Mouse (Mus musculus) forebrain, embryonic 12.5 days (tissue): ENCODE measurements around the gene Trim71. TPM values are rescaled to one million over a fixed set of nuclear protein-coding genes. Genes with fewer than 3 reads are reported as not detected.

Experiments
- ATAC-seq: fragments of 200-750 bp; cut with Nextera tagmentation; 2 replicates; pipeline ENCODE4 v1.8.0; 2017; ENCODE audit warnings: moderate TSS enrichment; ENCODE audit not compliant: low FRiP score
- H3K27ac ChIP-seq: fragments of 300-500 bp; sonication (generic); 2 replicates; pipeline ENCODE4 v1.5.1; 2016; ENCODE audit warnings: mild to moderate bottlenecking
- H3K27me3 ChIP-seq: fragments of 300-500 bp; sonication (generic); 2 replicates; pipeline ENCODE4 v1.6.1; 2016; ENCODE audit warnings: mild to moderate bottlenecking
- H3K36me3 ChIP-seq: fragments of 300-500 bp; sonication (generic); replicated peaks from 2 replicates; pipeline ENCODE4 v1.6.1; 2016; ENCODE audit warnings: mild to moderate bottlenecking
- H3K4me1 ChIP-seq: fragments of 300-500 bp; sonication (generic); 2 replicates; pipeline ENCODE4 v1.6.1; 2016
- H3K4me2 ChIP-seq: fragments of 300-500 bp; sonication (generic); 2 replicates; pipeline ENCODE4 v1.6.1; 2016; ENCODE audit warnings: mild to moderate bottlenecking, moderate library complexity
- H3K4me3 ChIP-seq: fragments of 300-500 bp; sonication (generic); replicated peaks from 2 replicates; pipeline ENCODE4 v1.5.1; 2016; ENCODE audit warnings: mild to moderate bottlenecking
- H3K9ac ChIP-seq: fragments of 300-500 bp; sonication (generic); 2 replicates; pipeline ENCODE4 v1.6.1; 2016; ENCODE audit warnings: mild to moderate bottlenecking
- H3K9me3 ChIP-seq: fragments of 300-500 bp; sonication (generic); 2 replicates; pipeline ENCODE4 v1.6.1; 2016
- WGBS: fragments of 180-500 bp; shearing (Covaris S2); methylation state at CpG from one replicate; pipeline ENCODE4 v1.1.7; 2016; 5-methylcytosine and 5-hydroxymethylcytosine counted together
- polyA plus RNA-seq: library from polyadenylated mRNA; unstranded; fragments of >200 nt; fragmentation: Nextera tagmentation; extraction: Ambion mirVana; gene quantifications from 2 replicates; pipeline ENCODE4 v1.2.1, GENCODE M21; 2016

The Trim71 gene
- polyA plus RNA-seq, 1 experiment from 2014 or later, result 0.52 TPM

DNA sequence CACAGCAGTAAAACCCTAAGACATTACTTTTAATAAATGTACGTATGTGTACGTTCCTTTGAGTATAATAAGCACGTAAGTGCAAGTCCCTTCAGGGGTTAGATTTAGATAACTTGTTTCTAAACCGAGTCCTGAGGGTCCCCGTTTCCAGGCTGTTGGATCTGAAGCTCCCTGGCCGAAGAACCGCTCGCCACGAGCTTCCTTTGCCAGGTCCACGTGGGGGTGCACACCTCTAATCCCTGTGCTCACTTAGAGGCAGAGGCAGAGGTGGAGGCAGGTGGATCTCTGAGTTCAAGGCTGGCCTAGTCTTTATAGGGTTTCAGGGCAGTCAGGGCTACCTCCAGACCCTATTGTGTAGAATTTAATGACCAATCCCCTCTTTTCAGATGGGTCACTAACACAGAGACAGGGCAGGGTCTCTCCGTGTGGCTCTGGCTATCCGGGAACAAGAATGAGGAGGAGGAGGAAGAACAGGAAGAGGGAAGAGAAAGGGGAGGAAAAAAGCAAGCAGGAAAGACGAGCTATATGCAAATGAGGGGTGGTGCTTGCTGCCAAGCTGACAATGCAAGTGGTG is 46.2 kb downstream of the Trim71 start:
- peaks cover 15% of the 10 kb centered on the region for H3K9me3 ChIP-seq
- no peak overlapping the region for H3K9ac ChIP-seq
- no peak for ATAC-seq
- WGBS, result 84% methylated on average over 13 of the region's 13 CpGs
- H3K4me1 ChIP-seq, result no peaks in the 10 kb centered on the region
- H3K27me3 ChIP-seq, result no peaks in the 10 kb centered on the region
- H3K4me3 ChIP-seq, result no peak overlapping the region
- H3K4me2 ChIP-seq, result no peak overlapping the region
- H3K27ac ChIP-seq, result no peak overlapping the region
- H3K36me3 ChIP-seq, result peaks cover 12% of the 10 kb centered on the region

DNA sequence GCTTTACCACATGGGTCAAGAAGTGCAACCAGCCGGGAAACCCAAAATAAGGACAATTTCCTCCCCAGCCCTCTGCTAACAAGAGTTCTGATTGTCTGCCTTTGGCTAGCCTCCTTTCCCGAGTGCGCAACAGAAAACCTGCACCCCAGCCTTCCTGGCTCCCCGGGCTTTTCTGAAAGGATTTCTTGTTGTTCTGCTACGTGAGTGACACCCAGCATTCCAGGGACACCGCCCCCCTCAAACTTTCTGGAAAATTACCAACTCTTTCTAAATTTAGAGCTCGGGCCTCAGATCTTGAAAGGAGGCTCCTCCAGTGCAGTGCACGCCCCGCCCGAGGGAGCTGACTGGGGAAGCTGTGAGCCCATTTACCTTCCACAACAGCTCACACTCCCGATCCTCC is 48.8 kb downstream of the Trim71 start, which contains the start of gene C130032M10Rik:
Gene C130032M10Rik (plus strand): TSS at position 334 of the 400 bp plus-strand sequence.
- no peak for ATAC-seq
- 88% methylated on average over 11 of the region's 11 CpGs for WGBS
- Histone ChIP-seq H3K36me3 (peaks cover 27% of the 10 kb centered on the region), H3K27ac (no peak within 1 kb of the TSS), H3K9me3 (peaks cover 21% of the 10 kb centered on the region), H3K27me3 (no peaks in the 10 kb centered on the region), H3K4me3 (no peak within 1 kb of the TSS), H3K9ac (no peak within 1 kb of the TSS), H3K4me1 (no peaks in the 10 kb centered on the region), H3K4me2 (no peak within 1 kb of the TSS)

DNA sequence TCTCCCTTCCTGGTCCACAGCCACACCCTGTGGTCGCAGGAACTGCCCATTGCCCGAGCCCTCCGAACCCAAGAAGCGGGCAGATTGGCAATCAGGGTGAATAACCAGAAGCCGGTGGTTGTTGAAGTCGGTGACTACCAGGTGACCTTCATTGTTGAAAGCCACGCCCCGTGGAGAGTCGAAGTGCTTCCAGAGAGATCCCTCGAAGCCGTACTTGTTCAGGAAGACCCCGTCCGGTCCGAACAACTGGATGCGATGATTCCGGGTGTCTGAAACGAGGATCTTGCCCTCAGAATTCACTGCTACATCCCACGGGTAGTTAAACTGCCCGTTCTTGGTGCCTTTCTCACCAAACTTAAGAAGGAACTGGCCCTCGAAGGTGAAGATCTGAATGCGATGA is 51.3 kb downstream of the Trim71 start:
- H3K9me3 ChIP-seq, result peaks cover 21% of the 10 kb centered on the region

DNA sequence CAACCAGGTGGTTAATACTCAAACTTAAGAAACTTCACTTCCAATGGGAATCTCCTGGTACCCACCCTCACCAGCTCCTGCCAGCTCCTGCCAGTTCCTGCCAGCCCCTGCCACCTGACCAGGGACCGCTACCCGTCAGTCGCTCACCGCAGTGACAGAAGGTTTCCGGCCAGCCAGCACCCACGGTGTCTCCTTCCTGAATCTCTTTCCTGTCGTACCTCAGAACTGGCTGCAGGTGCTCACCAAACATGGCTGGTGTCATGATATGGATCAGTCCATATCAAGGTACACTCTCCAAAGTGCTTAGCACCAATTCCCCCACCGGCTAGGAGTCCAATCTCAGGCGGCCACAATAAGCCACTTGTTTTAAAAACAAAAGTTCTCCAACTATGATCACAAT is 54.4 kb downstream of the Trim71 start:
- Histone ChIP-seq H3K27ac (no peak overlapping the region), H3K4me1 (no peaks in the 10 kb centered on the region), H3K36me3 (peaks cover 29% of the 10 kb centered on the region), H3K27me3 (no peaks in the 10 kb centered on the region), H3K9ac (no peak overlapping the region), H3K4me2 (no peak overlapping the region), H3K4me3 (no peak overlapping the region), H3K9me3 (peaks cover 21% of the 10 kb centered on the region)
- 94% methylated on average over 9 of the region's 9 CpGs for WGBS
- ATAC-seq, result no peak

More for the DNA sequence above, 51.3 kb downstream of the Trim71 start:
- no peaks in the 10 kb centered on the region for H3K27me3 ChIP-seq
- no peaks in the 10 kb centered on the region for H3K4me1 ChIP-seq
- H3K36me3 ChIP-seq, result peaks cover 29% of the 10 kb centered on the region
- H3K4me3 ChIP-seq, result no peak overlapping the region
- H3K9ac ChIP-seq, result no peak overlapping the region
- 98% methylated on average over 21 of the region's 21 CpGs for WGBS
- no peak overlapping the region for H3K27ac ChIP-seq
- no peak overlapping the region for H3K4me2 ChIP-seq
- no peak for ATAC-seq

DNA sequence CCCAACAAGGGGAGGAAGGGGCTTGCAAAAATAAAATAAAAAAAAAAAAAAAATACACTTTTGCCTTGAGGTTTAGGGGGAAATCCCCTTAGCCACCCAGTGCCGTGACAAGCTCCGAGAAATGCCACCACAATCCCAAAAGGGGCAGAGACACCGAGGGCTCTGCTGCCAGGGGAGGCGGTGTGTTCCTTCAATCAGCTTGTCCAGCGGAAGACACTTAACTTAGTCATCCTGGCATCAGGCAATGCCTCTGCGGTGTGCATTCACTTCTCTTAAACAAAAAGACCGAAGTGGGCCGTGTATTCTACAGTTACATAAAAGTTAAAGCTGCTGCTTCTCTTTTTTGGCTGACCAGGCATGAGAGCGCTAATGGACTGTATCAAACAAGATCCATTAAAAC is 56.7 kb downstream of the Trim71 start:
- Histone ChIP-seq H3K9me3 (peaks cover under 1% of the 10 kb centered on the region; the same call in 1 of the 2 replicates), H3K36me3 (peaks cover 11% of the 10 kb centered on the region), H3K4me3 (no peak overlapping the region), H3K4me1 (no peaks in the 10 kb centered on the region), H3K27me3 (no peaks in the 10 kb centered on the region), H3K4me2 (no peak overlapping the region), H3K27ac (no peak overlapping the region), H3K9ac (no peak overlapping the region)
- no peak for ATAC-seq
- 91% methylated on average over 9 of the region's 9 CpGs for WGBS

DNA sequence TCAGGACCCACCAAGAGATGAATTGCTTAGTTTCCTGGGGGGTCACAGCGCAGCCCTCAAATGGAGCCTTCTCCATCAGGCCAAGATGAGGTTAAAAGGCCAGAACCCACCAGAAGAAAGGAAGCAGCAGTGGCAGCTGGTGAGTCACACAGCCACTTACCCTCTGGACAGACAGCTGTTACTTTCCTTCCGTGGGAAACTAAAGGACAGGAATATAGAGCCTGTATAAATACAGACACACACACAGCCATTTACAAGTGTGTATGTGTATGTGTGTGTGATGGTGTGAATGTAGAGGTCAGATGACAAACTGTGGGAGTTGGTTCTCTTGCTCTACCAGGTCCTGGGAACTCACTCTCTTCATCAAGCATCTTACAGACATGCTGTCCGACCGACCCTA is 57.6 kb downstream of the Trim71 start:
- 84% methylated on average over 4 of the region's 4 CpGs for WGBS

DNA sequence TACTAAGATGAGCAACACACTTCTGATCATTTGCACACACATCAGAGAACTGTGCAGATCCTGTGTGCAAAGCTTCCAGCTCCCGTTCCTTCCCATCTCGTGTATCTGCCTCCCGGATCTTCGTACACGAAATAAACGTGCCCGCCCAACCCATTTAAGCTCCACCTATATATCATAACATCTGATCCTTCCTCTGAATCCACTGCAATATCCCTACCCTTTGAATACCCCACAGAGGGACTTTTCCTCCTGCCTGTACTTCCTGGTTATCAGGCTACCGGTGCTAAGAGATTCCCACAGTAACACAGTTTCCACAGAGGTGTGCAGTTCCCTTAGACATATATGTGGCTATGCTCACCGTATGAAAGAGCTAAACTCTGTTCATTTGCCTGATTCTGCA is 59.4 kb downstream of the Trim71 start, which contains the start of gene Ccr4:
Gene Ccr4 (minus strand): TSS at position 101 of the 400 bp plus-strand sequence.
- Histone ChIP-seq H3K27ac (no peak within 1 kb of the TSS), H3K36me3 (0 out of 2 replicates have a peak, but pooled peaks cover 2% of the 10 kb centered on the region), H3K27me3 (no peaks in the 10 kb centered on the region), H3K4me3 (no peak within 1 kb of the TSS), H3K4me2 (no peak within 1 kb of the TSS), H3K4me1 (no peaks in the 10 kb centered on the region), H3K9ac (no peak within 1 kb of the TSS), H3K9me3 (no peaks in the 10 kb centered on the region)
- ATAC-seq, result no peak
- 92% methylated on average over 9 of the region's 9 CpGs for WGBS

More for the DNA sequence above, 57.6 kb downstream of the Trim71 start:
- Histone ChIP-seq H3K27ac (no peak overlapping the region), H3K4me1 (no peaks in the 10 kb centered on the region), H3K4me3 (no peak overlapping the region), H3K36me3 (peaks cover 6% of the 10 kb centered on the region; the same call in 1 of the 2 replicates), H3K9ac (no peak overlapping the region), H3K9me3 (no peaks in the 10 kb centered on the region), H3K4me2 (no peak overlapping the region), H3K27me3 (no peaks in the 10 kb centered on the region)
- no peak for ATAC-seq

DNA sequence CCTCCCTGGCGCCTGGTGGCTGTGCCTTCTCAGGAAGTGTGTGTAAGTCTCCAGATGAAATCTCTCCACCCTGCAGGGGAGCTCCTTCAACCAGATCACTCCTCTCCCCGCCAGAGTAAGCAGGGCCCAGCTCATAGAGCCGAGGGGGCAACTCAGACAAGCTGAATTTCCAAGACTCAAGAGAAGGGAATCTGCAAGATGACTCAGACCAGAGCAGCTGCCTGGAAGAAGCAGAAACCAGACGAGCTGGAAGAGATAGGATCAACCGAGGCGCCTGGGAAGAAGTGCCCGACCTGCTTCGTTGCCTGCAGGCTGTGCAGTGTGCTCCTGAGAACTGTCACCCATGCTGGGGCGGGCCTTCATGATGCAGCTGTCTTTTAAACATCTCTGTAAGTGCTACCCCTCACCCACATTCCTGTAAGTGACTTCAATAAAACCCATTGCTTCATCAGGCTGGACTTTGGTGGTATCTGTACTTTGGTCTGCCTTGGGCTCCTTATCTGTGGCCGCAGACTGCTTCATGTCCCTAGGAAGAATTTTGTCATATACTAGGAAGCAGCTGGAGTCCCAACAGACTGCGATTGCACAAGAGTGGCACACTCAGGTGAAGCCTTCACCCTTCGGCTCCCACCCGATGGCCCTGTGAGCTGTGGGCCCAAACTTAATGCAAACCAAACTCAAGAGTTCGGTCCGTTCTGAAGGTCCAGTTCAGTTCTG is 61.3 kb downstream of the Trim71 start:
- H3K9ac ChIP-seq, result no peak overlapping the region
- ATAC-seq, result no peak
- no peak overlapping the region for H3K4me2 ChIP-seq
- H3K36me3 ChIP-seq, result no peaks in the 10 kb centered on the region
- H3K4me1 ChIP-seq, result 0 out of 2 replicates have a peak, but pooled peaks cover 2% of the 10 kb centered on the region
- no peaks in the 10 kb centered on the region for H3K9me3 ChIP-seq
- 72% methylated on average over 15 of the region's 15 CpGs for WGBS
- H3K27me3 ChIP-seq, result 0 out of 2 replicates have a peak, but pooled peaks cover 5% of the 10 kb centered on the region
- H3K27ac ChIP-seq, result no peak overlapping the region
- no peak overlapping the region for H3K4me3 ChIP-seq

DNA sequence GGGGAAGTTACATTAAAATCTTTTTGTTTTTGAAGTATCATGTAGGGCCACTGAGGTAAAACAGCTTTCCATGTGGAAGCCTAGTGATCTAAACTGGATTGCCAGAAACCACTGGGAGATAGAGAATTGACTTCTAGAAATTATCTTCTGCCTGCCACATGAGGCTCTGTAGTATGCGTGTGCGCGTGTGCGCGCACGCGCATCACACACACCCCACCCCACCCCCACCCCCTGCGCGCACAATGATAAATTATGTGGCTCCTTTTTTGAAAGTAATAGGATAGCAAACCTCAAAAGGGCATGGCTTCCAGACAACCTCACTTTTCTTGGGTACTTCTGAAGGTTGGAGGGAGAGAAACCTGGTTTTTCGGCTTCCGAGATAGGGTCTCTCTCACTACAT is 62.3 kb downstream of the Trim71 start:
- WGBS, result 96% methylated on average over 11 of the region's 11 CpGs
- H3K27ac ChIP-seq, result no peak overlapping the region
- 0 out of 2 replicates have a peak, but pooled peaks cover 2% of the 10 kb centered on the region for H3K4me1 ChIP-seq
- H3K4me2 ChIP-seq, result no peak overlapping the region
- H3K36me3 ChIP-seq, result no peaks in the 10 kb centered on the region
- no peak overlapping the region for H3K9ac ChIP-seq
- H3K9me3 ChIP-seq, result no peaks in the 10 kb centered on the region
- H3K27me3 ChIP-seq, result 0 out of 2 replicates have a peak, but pooled peaks cover 5% of the 10 kb centered on the region
- no peak overlapping the region for H3K4me3 ChIP-seq
- ATAC-seq, result no peak

DNA sequence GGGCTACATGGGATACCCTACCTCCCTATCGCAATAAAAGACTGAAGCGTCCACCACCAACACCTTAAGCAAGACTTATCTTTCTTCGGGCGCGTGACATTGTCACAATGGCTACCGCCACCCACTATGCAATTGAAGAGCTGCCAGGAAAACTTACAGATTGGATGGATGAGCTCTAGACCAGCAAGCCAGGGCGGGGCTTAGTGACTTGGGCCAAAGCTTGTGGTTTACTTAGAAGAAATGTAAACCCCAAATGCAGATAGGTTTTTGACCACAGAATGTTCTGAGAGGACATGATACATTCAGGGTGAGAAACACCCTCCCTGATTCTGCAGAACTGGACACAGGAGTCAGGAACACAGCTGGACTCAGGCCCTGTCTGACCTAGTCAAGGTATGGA is 63.1 kb downstream of the Trim71 start:
- no peaks in the 10 kb centered on the region for H3K36me3 ChIP-seq
- no peak overlapping the region for H3K27ac ChIP-seq
- H3K4me2 ChIP-seq, result no peak overlapping the region
- 0 out of 2 replicates have a peak, but pooled peaks cover 5% of the 10 kb centered on the region for H3K27me3 ChIP-seq
- H3K4me1 ChIP-seq, result 0 out of 2 replicates have a peak, but pooled peaks cover 2% of the 10 kb centered on the region
- no peak overlapping the region for H3K4me3 ChIP-seq
- ATAC-seq, result no peak
- H3K9ac ChIP-seq, result no peak overlapping the region
- no peaks in the 10 kb centered on the region for H3K9me3 ChIP-seq
- 95% methylated on average over 7 of the region's 7 CpGs for WGBS

DNA sequence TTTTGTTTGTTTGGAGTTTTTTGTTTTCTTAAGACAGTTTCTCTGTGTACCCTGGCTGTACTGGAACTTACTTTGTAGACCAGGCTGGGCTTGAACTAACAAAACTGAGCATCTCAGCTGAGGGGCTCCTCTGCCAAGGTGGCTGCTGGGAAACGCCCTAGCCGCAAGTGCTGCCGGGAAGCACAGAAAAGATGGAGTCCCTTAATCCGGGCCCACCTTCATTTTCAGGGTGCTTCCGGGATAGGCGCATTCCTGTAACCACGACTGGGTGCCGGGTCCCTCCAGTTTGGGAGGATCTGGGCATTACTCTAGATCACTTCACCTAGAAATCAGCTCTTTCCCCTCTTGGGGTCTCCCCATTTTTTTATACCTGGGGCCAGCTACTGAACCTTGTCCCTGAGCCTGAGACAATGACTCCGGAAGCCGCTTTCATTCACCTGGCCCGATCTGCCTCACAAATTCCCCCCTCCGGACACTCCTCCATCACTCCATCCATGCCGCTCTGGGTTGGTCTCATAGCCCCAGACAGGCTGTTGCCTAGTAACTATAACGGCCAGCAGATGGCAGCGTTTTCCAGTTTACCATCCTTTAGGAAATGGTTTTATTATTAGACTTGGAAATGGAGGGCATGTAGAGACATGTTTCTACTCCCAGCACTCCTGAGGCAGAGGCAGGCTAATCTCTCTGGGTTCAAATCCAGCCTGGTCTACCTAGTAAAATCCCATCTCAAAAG is 64.2 kb downstream of the Trim71 start:
- ATAC-seq, result 0 out of 2 replicates have a peak, but pooled peaks have one; percentile 41
- 21% methylated on average over 15 of the region's 15 CpGs for WGBS
- H3K4me2 ChIP-seq, result no peak overlapping the region
- H3K9me3 ChIP-seq, result no peaks in the 10 kb centered on the region
- 0 out of 2 replicates have a peak, but pooled peaks cover 5% of the 10 kb centered on the region for H3K27me3 ChIP-seq
- 0 out of 2 replicates have a peak, but pooled peaks cover 2% of the 10 kb centered on the region for H3K4me1 ChIP-seq
- no peak overlapping the region for H3K4me3 ChIP-seq
- H3K9ac ChIP-seq, result no peak overlapping the region
- no peaks in the 10 kb centered on the region for H3K36me3 ChIP-seq
- H3K27ac ChIP-seq, result no peak overlapping the region

DNA sequence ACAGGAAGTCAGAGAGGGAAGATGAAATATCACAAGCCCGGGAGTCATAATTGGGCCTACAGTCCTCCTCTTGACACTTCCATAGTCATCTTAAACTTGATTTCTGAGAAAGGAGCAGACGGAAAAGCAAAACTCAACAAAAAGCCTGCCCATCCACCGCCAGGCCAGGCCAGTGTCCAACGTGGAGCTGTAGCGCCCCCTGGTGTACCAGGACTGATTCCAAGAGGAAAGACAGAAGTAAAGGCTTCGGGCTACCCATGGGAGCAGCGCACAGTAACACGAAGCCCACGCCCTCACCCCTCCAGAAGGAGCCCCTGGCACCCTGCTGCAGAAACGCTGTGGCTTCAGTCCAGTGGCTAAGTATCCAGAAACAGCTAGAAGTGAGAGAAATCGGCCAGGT is 66.0 kb downstream of the Trim71 start:
- peak overlapping the region; percentile 26 for H3K4me2 ChIP-seq
- ATAC-seq, result 0 out of 2 replicates have a peak, but pooled peaks have one; percentile 36
- no peak overlapping the region for H3K4me3 ChIP-seq
- H3K9ac ChIP-seq, result no peak overlapping the region; the same call in 1 of the 2 replicates
- 0 out of 2 replicates have a peak, but pooled peaks cover 2% of the 10 kb centered on the region for H3K4me1 ChIP-seq
- H3K27ac ChIP-seq, result no peak overlapping the region
- 9% methylated on average over 11 of the region's 11 CpGs for WGBS
- H3K27me3 ChIP-seq, result 0 out of 2 replicates have a peak, but pooled peaks cover 5% of the 10 kb centered on the region
- no peaks in the 10 kb centered on the region for H3K36me3 ChIP-seq
- H3K9me3 ChIP-seq, result no peaks in the 10 kb centered on the region
